8 mouse cellular contexts compared by ENCODE assay signal in the genomic region with DNA sequence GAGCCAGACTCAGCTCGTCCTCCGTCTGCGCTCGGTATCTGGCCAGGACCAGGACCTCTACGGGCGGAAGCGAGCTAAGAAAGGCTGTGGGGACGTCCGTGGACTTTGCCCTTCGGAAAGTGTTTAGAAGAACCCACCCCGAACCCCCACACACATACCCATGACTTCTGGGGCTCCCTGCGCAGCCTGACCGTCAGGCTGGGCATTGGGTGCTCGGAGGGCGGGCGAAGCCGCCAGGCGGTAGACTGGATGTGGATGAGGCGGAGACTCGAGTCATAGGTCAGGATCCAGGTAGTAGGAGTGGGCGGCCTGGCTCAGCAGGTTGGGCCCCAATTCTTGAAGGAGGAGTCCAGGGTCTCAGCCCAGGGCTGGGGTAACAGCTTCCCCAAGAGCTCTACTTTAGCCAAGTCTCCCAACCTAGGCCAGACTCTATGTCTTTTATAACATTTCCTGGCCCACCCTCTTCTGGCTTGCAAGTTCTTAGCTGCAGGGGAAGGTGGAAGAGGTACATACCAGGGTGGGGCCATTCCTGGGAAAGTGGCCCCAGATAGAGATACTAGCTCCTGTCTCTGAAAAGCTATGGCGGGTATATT. TPM values are rescaled to one million over a fixed set of nuclear protein-coding genes. Genes with fewer than 3 reads are reported as not detected.
DNase-seq lines count a peak whose midpoint lies in the region; ATAC-seq and TF ChIP-seq lines count a peak whose summit lies in the region.

TSS of gene Sh3d21 (minus strand) at position 425 of the 593 bp plus-strand sequence.

- peak within 1 kb of the TSS; percentile 18 for H3K27ac ChIP-seq in ES-Bruce4 (ENCODE audit: insufficient read depth, low read length)
- H3K27ac ChIP-seq in bone marrow macrophage, adult 2 months (ENCODE audit: insufficient read depth, low read depth, low read length), result no peak within 1 kb of the TSS
- peak within 1 kb of the TSS; percentile 83 for H3K27ac ChIP-seq in heart, embryonic 13.5 days (replicated peaks)

- TF ChIP-seq CTCF in ES-Bruce4 (IDR thresholded peaks at IDR 0.05; ENCODE audit: low read depth, low read length), result no peak
- no peak for TF ChIP-seq CTCF in bone marrow macrophage, adult 2 months (IDR thresholded peaks at IDR 0.05; ENCODE audit: low read depth, low read length)

- H3K36me3 ChIP-seq in ES-Bruce4 (ENCODE audit: control insufficient read depth, insufficient read depth, low read length, poor library complexity, severe bottlenecking), result peaks cover 13% of the 10 kb centered on the region
- H3K36me3 ChIP-seq in heart, embryonic 13.5 days, result peaks cover 33% of the 10 kb centered on the region

- H3K4me2 ChIP-seq in heart, embryonic 13.5 days, result peak within 1 kb of the TSS; percentile 100

- H3K4me3 ChIP-seq in ES-Bruce4 (ENCODE audit: low read depth, low read length), result peak within 1 kb of the TSS; percentile 64
- H3K4me3 ChIP-seq in bone marrow macrophage, adult 2 months (ENCODE audit: insufficient read depth, low read length), result peak within 1 kb of the TSS; percentile 49
- H3K4me3 ChIP-seq in heart, embryonic 13.5 days, result peak within 1 kb of the TSS; percentile 67

- no peaks in the 10 kb centered on the region for H3K9me3 ChIP-seq in ES-Bruce4 (replicated peaks; ENCODE audit: control insufficient read depth, insufficient read depth, low read length, poor library complexity, severe bottlenecking)
- no peaks in the 10 kb centered on the region for H3K9me3 ChIP-seq in heart, embryonic 13.5 days

- WGBS in heart, embryonic 13.5 days, result 6% methylated on average over 22 of the region's 22 CpGs

- intact Hi-C loops in left cerebral cortex, postnatal 4 days (cut with DNase I), result no loop called here

- TF ChIP-seq POLR2A in ES-Bruce4 (IDR thresholded peaks at IDR 0.05; ENCODE audit: insufficient read depth, low read length), result no peak
- TF ChIP-seq POLR2A in bone marrow macrophage, adult 2 months (IDR thresholded peaks at IDR 0.05; ENCODE audit: borderline replicate concordance, low read depth, low read length), result no peak

- H3K9ac ChIP-seq in ES-Bruce4 (ENCODE audit: low read depth, poor library complexity, severe bottlenecking), result peak within 1 kb of the TSS; percentile 57
- H3K9ac ChIP-seq in heart, embryonic 13.5 days, result peak within 1 kb of the TSS; percentile 95

- TF ChIP-seq EP300 in ES-Bruce4 (IDR thresholded peaks at IDR 0.05; ENCODE audit: insufficient read depth, low read depth, low read length), result no peak

- no peak for ATAC-seq in heart, embryonic 13.5 days (ENCODE audit: extremely low read depth, insufficient number of reproducible peaks, low FRiP score, low TSS enrichment)
- ATAC-seq in megakaryocyte, adult 5-6 weeks (ENCODE audit: poor library complexity, severe bottlenecking), result peak; percentile 28

- no peaks in the 10 kb centered on the region for H3K27me3 ChIP-seq in ES-Bruce4 (ENCODE audit: control insufficient read depth, insufficient read depth, low read length, poor library complexity, severe bottlenecking)
- no peaks in the 10 kb centered on the region for H3K27me3 ChIP-seq in heart, embryonic 13.5 days (replicated peaks)

- peak; percentile 61 for DNase-seq in kidney, postnatal 10 days
- DNase-seq in ovary, postnatal 10 days (ENCODE audit: low spot score), result no peak
- DNase-seq in left cerebral cortex, postnatal 4 days, result no peak
- no peak for DNase-seq in frontal cortex, adult 2 months (ENCODE audit: extremely low spot score in 1 of 2, low spot score in 1 of 2)

- peaks cover 2% of the 10 kb centered on the region for H3K4me1 ChIP-seq in ES-Bruce4 (ENCODE audit: control insufficient read depth, insufficient read depth, low read length)
- no peaks in the 10 kb centered on the region for H3K4me1 ChIP-seq in bone marrow macrophage, adult 2 months (ENCODE audit: control insufficient read depth, insufficient read depth, low read length)
- peaks cover 33% of the 10 kb centered on the region for H3K4me1 ChIP-seq in heart, embryonic 13.5 days

RNA-seq across cellular contexts. Expression of gene Sh3d21, which starts in this region (rescaled TPM):
- 5.5 and 6.0 TPM in 2 replicates for polyA plus RNA-seq in ES-Bruce4 (2011; ENCODE audit: insufficient read depth, insufficient read length, low read depth, missing spikeins)
- 1.3 and 2.0 TPM in 2 replicates for polyA plus RNA-seq in bone marrow macrophage, adult 2 months (2012; ENCODE audit: insufficient read depth, insufficient read length, missing spikeins)
- polyA plus RNA-seq in heart, embryonic 13.5 days (2015; fragmentation: Nextera tagmentation; extraction: Ambion mirVana), result 2.8 and 3.0 TPM in 2 replicates
- total RNA-seq in megakaryocyte, adult 5-6 weeks (2015), result not detected in 2 replicates
- 0.12 TPM in 1 of 2 replicates, not detected in the other for total RNA-seq in megakaryocyte, adult 5-6 weeks (2017)
- 1 to 10 TPM in 1 of 2 experiments, under 1 TPM in 1; 0.58 to 1.3 TPM for total RNA-seq in left cerebral cortex, postnatal 4 days (2021)
- polyA plus RNA-seq in frontal cortex, adult 2 months (2012; rRNA removed), result 1.0 TPM in 2 replicates

Comparison
In these comparisons a context has a peak if more than half of its experiments do, and no peak if none do; other contexts are left out.
1. Peak in ATAC-seq in megakaryocyte, adult 5-6 weeks; RNA of the gene not detected or under 1 TPM.